Mouse (Mus musculus): ENCODE measurements at regions not wholly inside any gene's neighbourhood (a gene's known extent, or its start where the extent isn't known, plus 50 kb on each side); places are given as distances from the start of the nearest gene placed in this dataset.
"Not testable (repeated sequence)": the region's sequence is repeated elsewhere in the genome, so short reads cannot be mapped to it uniquely, and the experiment has no call there.

DNA sequence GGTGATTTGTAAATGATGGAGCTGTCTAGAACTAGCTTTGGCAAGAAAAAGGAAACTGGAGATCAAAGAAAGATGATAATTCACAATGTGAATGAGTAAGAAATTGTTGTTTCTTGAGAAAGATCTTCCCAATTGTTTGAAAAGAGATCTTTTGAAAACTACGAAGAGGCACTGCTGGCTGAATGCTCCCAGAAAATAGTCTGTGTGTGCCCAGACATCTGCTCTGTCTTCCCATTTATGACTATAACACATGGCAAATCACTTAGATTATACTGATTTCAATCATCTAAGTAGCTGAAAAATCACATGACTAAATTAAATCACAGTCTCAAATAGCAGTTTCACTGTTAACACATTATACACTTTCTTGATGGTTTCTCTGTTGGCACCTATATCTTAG lies 434.2 kb upstream of the Sema6d start:
- peak; percentile 32 for DNase-seq (ENCODE audit: low read depth, low spot score)

DNA sequence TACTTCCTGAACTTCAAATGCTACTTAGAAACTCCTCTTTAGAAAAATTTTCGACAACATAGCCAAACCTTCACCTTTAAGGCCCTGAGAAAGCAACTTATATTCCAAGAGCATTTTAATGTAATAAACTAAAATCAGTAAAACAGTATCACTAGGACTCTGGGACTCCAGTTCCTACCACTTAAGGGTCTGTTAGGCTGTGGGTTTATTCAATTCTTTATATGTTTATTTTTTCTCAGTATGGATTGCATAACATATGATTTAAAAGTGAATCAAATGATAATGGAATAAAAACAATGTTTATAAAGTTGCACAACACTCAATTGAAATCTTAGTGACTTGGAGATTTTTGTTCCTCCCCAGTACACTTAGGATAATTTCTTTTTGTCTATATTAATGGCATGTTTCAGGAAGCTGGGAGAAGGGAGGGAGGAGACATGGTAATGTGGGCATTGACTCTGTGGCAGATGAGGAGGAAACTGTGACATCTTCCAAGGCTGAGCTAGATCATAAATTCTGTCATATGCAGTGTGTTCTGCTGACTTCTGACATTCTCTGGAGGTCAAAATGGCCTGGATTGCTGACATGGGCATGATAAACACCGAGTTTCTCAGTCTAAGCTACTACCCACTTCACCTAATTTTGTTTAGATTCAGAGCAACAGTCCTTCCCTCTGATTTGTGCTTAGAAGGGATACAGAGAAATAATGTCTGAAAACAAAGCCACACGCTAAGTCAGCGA lies 401.3 kb upstream of the Sema6d start:
- DNase-seq (ENCODE audit: low read depth, low spot score) = no peak

DNA sequence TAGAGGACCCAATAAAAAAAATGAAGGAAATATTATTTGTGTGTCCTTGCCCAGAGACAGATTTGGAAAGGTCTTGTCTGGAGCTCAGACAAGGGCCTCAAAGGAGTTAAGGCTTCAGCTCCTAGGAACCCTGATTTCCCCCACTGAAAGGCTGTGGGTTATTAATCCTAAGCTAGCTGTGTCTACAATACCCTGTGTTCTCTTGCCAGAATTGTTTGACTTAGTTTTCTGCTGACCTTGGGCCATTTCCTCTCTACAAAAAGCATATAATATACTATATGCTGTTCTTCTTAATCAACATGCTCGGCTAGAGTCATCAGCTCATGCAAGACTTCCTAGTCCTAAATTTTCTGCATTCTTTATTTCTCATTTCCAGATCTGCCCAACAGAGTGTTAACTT lies 400.0 kb upstream of the Sema6d start:
- no peak for DNase-seq (ENCODE audit: low read depth, low spot score)

- no peak for DNase-seq (ENCODE audit: low read depth, low spot score)
Measured at GRCm38 (mm10) chr2:123739688-123740087, 350.1 kb upstream of the Sema6d start.

GRCm38 (mm10) chr2:123740541-123740940 lies 349.2 kb upstream of the Sema6d start:
- no peak for DNase-seq (ENCODE audit: low read depth, low spot score)

- no peak for DNase-seq (ENCODE audit: low read depth, low spot score)
Measured at GRCm38 (mm10) chr2:123754220-123754619, 335.5 kb upstream of the Sema6d start.

DNA sequence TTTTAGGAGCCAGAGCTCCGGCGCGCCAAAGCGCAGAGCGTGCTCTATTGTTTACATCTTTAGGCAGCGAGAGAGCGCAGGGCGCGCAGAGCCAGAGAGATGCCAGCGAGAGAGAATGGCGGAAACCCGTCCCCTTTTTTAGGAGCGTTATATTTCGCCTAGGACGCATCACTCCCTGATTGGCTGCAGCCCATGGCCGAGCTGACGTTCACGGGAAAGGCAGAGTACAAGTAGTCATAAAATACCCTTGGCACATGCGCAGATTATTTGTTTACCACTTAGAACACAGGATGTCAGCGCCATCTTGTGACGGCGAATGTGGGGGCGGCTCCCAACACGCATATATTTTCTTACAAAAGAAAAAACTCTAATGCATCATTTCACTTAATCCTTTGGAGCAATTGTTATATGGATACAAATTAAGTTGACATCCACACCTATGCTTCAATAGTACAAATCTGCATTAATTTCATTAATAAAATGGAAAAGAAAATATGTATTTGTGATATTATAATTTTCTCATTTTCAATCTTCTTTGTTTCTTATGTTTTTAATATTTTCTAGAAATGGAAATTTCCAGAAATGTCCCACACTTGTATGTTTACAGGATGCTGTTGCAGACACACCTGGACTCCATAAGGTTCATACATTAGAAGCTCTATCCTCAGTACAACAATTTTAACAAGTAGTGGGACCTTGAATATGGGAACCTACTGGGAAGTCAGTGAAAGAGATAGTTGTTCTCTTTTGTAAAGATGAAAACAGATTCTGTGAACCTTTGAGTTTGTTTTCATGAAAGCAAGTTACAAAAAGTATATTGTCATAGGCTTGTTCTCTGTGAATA lies 334.9 kb upstream of the Sema6d start:
- DNase-seq (ENCODE audit: low read depth, low spot score) = not testable (repeated sequence)

DNA sequence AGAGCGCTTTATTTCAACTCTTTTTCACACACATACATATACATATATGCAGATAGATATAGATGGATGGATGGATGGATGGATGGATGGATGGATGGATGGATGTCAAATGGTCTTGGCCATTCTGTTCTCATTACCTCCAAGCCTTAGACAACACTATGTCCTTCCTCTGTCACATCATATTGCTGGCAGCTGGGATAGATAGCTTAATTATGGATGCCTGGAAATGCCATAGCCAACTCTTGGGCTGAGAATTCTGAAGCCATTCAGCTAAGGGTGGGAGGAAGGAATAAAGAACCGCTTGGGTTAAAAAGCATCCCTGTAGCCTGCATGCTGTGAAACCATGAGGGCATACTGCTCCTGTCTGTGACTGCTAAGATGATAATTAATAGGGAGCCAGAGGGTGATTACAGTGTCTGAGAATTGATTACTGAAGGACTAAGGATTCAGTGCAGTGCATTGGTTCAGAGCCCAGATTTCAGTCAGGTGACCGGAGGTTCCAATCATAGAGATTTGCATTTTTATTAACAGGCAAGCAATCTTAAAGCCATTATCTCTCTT lies 290.5 kb upstream of the Sema6d start:
- peak; percentile 10 for DNase-seq (ENCODE audit: low read depth, low spot score)

GRCm38 (mm10) chr2:123805646-123806045 lies 284.1 kb upstream of the Sema6d start:
- no peak for DNase-seq (ENCODE audit: low read depth, low spot score)

- no peak for DNase-seq (ENCODE audit: low read depth, low spot score)
Measured at GRCm38 (mm10) chr2:123806370-123806769, 283.4 kb upstream of the Sema6d start.

DNA sequence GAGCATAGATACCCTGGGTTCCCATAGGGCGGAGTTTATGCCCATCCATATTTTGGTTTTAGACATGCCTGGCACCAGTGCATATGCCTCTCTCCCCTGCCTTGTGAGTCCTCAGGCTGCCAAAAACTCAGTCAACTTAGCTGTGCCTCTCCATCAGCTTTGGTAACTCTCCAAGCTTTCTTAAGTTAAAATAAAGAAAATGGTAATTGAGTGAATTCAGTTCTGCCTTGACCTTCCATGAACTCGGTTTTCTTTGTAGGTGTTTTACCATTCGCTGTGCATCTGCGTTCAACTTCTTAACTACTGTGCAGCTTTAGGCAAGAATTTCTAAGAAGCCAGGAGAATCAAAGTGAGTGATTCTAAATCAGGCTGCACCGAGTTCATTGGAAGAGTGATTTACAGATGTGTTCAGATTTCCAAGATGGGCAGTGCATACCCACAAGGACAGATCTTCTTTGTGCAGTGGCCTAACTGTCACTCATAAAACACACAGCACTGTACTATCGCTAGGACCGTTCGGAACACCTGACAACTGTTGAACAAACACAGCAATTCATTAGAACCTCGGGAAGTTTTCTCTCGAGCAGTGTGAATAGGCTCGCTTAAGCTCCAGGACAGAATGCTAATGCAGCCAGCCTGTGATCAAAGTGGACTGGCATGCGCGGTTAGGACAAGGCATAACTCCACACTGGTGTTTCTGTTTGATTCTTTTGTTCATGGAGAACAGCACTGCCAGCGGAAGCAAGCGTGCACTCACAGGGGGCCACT lies 276.4 kb upstream of the Sema6d start:
- peak; percentile 43 for DNase-seq (ENCODE audit: low read depth, low spot score)

GRCm38 (mm10) chr2:123813950-123814337 lies 275.8 kb upstream of the Sema6d start:
- DNase-seq (ENCODE audit: low read depth, low spot score) = no peak

- no peak for DNase-seq (ENCODE audit: low read depth, low spot score)
Measured at GRCm38 (mm10) chr2:123816627-123817026, 273.1 kb upstream of the Sema6d start.

- peak; percentile 30 for DNase-seq (ENCODE audit: low read depth, low spot score)
Measured at GRCm38 (mm10) chr2:123833540-123834136, 256.1 kb upstream of the Sema6d start.

Data from brain, adult 2 months (tissue).